Mouse (Mus musculus) liver, embryonic 14.5 days (tissue): Measurements from ENCODE around the gene Rad51b.

ENCODE experiments used
- CTCF ChIP-seq: IDR thresholded peaks from 2 replicates; pipeline ENCODE4 v1.5.1; 2016; ENCODE audit warnings: antibody characterized with exemption, low read depth, control low read depth
- EP300 ChIP-seq: IDR thresholded peaks from 2 replicates; pipeline ENCODE4 v1.6.1; 2016; ENCODE audit warnings: antibody characterized with exemption, low read depth

DNA sequence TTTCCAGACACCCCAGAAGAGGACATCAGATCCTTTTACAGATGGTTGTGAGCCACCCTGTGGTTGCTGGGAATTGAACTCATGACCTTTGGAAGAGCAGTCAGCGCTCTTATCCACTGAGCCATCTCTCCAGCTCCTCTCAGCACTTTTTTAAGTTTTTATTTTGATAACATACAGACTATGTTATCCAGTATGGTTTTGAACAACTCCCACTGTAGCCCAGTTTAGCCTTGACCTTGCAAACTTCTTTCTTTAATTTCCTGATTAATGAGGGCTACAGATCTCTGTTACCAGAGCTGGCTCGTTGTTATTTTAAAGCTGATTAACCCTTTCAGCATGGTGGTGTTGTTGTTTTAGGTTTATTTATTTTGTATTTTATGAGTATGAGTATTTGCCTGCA is 29.2 kb downstream of the Rad51b start:
- TF ChIP-seq CTCF: no peak
- TF ChIP-seq EP300: no peak
